Mouse (Mus musculus) megakaryocyte progenitor cell, adult 5-6 weeks (primary cell): ENCODE results near the gene Ly6g6f. TPM values are rescaled to one million over a fixed set of nuclear protein-coding genes. Genes with fewer than 3 reads are reported as not detected.
A peak's percentile ranks its signal among the peaks of the same experiment; 100 is the strongest.
"Not testable (repeated sequence)": the region's sequence is repeated elsewhere in the genome, so short reads cannot be mapped to it uniquely, and the experiment has no call there.

Experiments used
- ATAC-seq: replicated peaks from 2 replicates; pipeline ENCODE4 v1.8.0; 2016; ENCODE audit warnings: mild to moderate bottlenecking, moderate TSS enrichment, inconsistent platforms; ENCODE audit not compliant: poor library complexity
- total RNA-seq, 2 experiments: library from RNA; stranded (forward) in 1 of 2; stranded (reverse) in 1 of 2; fragments of 157-497, 149-512 nt in 1 of 2; fragments of 200-1000 nt in 1 of 2; gene quantifications; 2 replicates each; pipeline versions ENCODE4 v1.2.3 to v1.2.4; 2015 to 2017

Gene Ly6g6f
- total RNA-seq, 2 experiments from 2014 or later, result not detected

- ATAC-seq, result peak; percentile 48
Measured at GRCm38 (mm10) chr17:35057090-35057489, 28.3 kb downstream of the Ly6g6f start.

- ATAC-seq, result no peak
Measured at GRCm38 (mm10) chr17:35055691-35056495, 29.5 kb downstream of the Ly6g6f start.

- ATAC-seq, result no peak
Measured at GRCm38 (mm10) chr17:35052271-35052798, 33.1 kb downstream of the Ly6g6f start.

GRCm38 (mm10) chr17:35051156-35052086 lies 34.0 kb downstream of the Ly6g6f start:
- ATAC-seq, result peak; percentile 66

GRCm38 (mm10) chr17:35050126-35050750 lies 35.2 kb downstream of the Ly6g6f start:
- ATAC-seq, result peak; percentile 20

- ATAC-seq, result peak; percentile 18
Measured at GRCm38 (mm10) chr17:35049561-35050016, 35.8 kb downstream of the Ly6g6f start, which contains the start of gene Clic1. Gene Clic1, plus strand, starts transcription at chr17:35049966.

- ATAC-seq, result no peak
Measured at GRCm38 (mm10) chr17:35048932-35049440, 36.4 kb downstream of the Ly6g6f start.

- ATAC-seq, result peak; percentile 3; the same call in 1 of the 2 replicates
Measured at GRCm38 (mm10) chr17:35048149-35048931, 37.1 kb downstream of the Ly6g6f start.

- no peak for ATAC-seq
Measured at GRCm38 (mm10) chr17:35047688-35048087, 37.7 kb downstream of the Ly6g6f start.

- ATAC-seq, result peak; percentile 74
Measured at GRCm38 (mm10) chr17:35046681-35047455, 38.5 kb downstream of the Ly6g6f start, which contains the start of gene Msh5. Gene Msh5, minus strand, starts transcription at chr17:35046745.

GRCm38 (mm10) chr17:35045807-35046680 lies 39.4 kb downstream of the Ly6g6f start:
- no peak for ATAC-seq

- no peak for ATAC-seq
Measured at GRCm38 (mm10) chr17:35044904-35045806, 40.3 kb downstream of the Ly6g6f start.

GRCm38 (mm10) chr17:35043794-35044193 lies 41.6 kb downstream of the Ly6g6f start:
- ATAC-seq, result no peak

GRCm38 (mm10) chr17:35039121-35039873 lies 46.1 kb downstream of the Ly6g6f start:
- ATAC-seq, result no peak

- no peak for ATAC-seq
Measured at GRCm38 (mm10) chr17:35034896-35035295, 50.5 kb downstream of the Ly6g6f start.

GRCm38 (mm10) chr17:35033703-35034102 lies 51.7 kb downstream of the Ly6g6f start:
- not testable (repeated sequence) for ATAC-seq
